Mouse (Mus musculus) limb, embryonic 14.5 days (tissue): ENCODE results near the gene Zfp1. TPM values are rescaled to one million over a fixed set of nuclear protein-coding genes. Genes with fewer than 3 reads are reported as not detected.

Source experiments
- ATAC-seq: fragments of 200-750 bp; cut with Nextera tagmentation; 2 replicates; pipeline ENCODE4 v1.8.0; 2017; ENCODE audit warnings: low read depth, moderate number of reproducible peaks, moderate TSS enrichment; ENCODE audit not compliant: low FRiP score
- DNase-seq: peaks from one replicate; pipeline ENCODE4 v3.0.0-alpha.2; 2015; ENCODE audit warnings: low spot score
- H3K27ac ChIP-seq: fragments of 300-500 bp; sonication (generic); replicated peaks from 2 replicates; pipeline ENCODE4 v1.5.1; 2014; ENCODE audit warnings: low read depth, mild to moderate bottlenecking, low read length, moderate library complexity, mixed read lengths
- H3K27me3 ChIP-seq: fragments of 300-500 bp; sonication (generic); 2 replicates; pipeline ENCODE4 v1.6.1; 2014; ENCODE audit warnings: low read length, mixed read lengths; ENCODE audit not compliant: control insufficient read depth, insufficient read depth
- H3K36me3 ChIP-seq: fragments of 300-500 bp; sonication (generic); 2 replicates; pipeline ENCODE4 v1.6.1; 2014; ENCODE audit warnings: mild to moderate bottlenecking, low read length, moderate library complexity, mixed read lengths; ENCODE audit not compliant: control insufficient read depth, insufficient read depth
- H3K4me1 ChIP-seq: fragments of 300-500 bp; sonication (generic); 2 replicates; pipeline ENCODE4 v1.6.1; 2014; ENCODE audit warnings: antibody characterized with exemption, low read length, mixed read lengths; ENCODE audit not compliant: control insufficient read depth, insufficient read depth
- H3K4me2 ChIP-seq: fragments of 300-500 bp; sonication (generic); replicated peaks from 2 replicates; pipeline ENCODE4 v1.6.1; 2014; ENCODE audit warnings: low read depth, mild to moderate bottlenecking, low read length, moderate library complexity; ENCODE audit not compliant: severe bottlenecking
- H3K4me3 ChIP-seq: fragments of 300-500 bp; sonication (generic); replicated peaks from 2 replicates; pipeline ENCODE4 v1.5.1; 2014; ENCODE audit warnings: low read length
- H3K9ac ChIP-seq: fragments of 300-500 bp; sonication (generic); 2 replicates; pipeline ENCODE4 v1.6.1; 2014; ENCODE audit warnings: mild to moderate bottlenecking, low read depth, low read length, moderate library complexity; ENCODE audit not compliant: severe bottlenecking
- H3K9me3 ChIP-seq: fragments of 300-500 bp; sonication (generic); 2 replicates; pipeline ENCODE4 v1.6.1; 2016; ENCODE audit warnings: low read length; ENCODE audit not compliant: control insufficient read depth
- POLR2A ChIP-seq: fragments of 200-500 bp; IDR thresholded peaks from 2 replicates; pipeline ENCODE4 v1.8.0; 2012; ENCODE audit warnings: inconsistent platforms, mild to moderate bottlenecking, moderate library complexity, borderline replicate concordance; ENCODE audit not compliant: insufficient read depth, insufficient read length; ENCODE audit errors: extremely low read depth
- WGBS: fragments of 180-500 bp; shearing (Covaris S2); extraction: QIAGEN DNeasy Blood & Tissue Kit; methylation state at CpG from one replicate; pipeline ENCODE4 v1.1.7; 2014; 5-methylcytosine and 5-hydroxymethylcytosine counted together
- polyA plus RNA-seq, 2 experiments: library from polyadenylated mRNA; depleted of rRNA in 1 of 2; stranded (reverse) in 1 of 2; unstranded in 1 of 2; fragments of >200 nt; fragmentation: Nextera tagmentation in 1 of 2; extraction: Ambion mirVana in 1 of 2; gene quantifications; 2 replicates each; pipeline versions ENCODE4 v1.2.1 to v1.2.3; 2012 to 2014

Zfp1 gene
- polyA plus RNA-seq, 2 experiments = 20.7 to 20.8 TPM

- TF ChIP-seq POLR2A = no peak
- Histone ChIP-seq H3K9me3 (peaks cover 3% of the 10 kb centered on the region; the same call in 1 of the 2 replicates), H3K27ac (no peak overlapping the region), H3K36me3 (no peaks in the 10 kb centered on the region), H3K4me2 (no peak overlapping the region), H3K27me3 (no peaks in the 10 kb centered on the region), H3K4me1 (no peaks in the 10 kb centered on the region), H3K4me3 (no peak overlapping the region), H3K9ac (no peak overlapping the region)
- DNase-seq = no peak
- WGBS = 80% methylated on average over 11 of the region's 11 CpGs
- no peak for ATAC-seq
These were observed 38.0 kb downstream of the Zfp1 start for GRCm38 (mm10) chr8:111681153-111681552.

DNA sequence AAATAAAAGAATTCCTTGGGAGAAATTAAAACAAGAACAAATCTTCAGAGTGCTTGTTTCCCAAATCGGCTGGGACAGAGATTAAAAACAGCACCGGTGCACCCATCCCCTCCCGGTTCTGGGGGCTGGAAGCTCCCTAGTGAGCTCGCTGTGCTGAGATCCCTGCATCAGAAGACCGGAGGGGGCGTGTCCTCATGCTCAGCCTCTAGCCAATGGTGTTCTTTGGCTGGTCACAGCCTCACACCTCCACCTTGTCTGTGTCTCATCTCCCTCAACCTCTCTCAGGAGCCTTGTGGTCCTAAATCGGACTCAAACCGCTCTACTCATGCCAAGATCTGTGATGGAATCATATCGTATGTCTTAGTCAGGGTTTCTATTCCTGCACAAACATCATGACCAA lies 39.3 kb downstream of the Zfp1 start:
- H3K9me3 ChIP-seq = no peaks in the 10 kb centered on the region
- no peaks in the 10 kb centered on the region for H3K27me3 ChIP-seq
- H3K36me3 ChIP-seq = no peaks in the 10 kb centered on the region
- WGBS = 27% methylated on average over 9 of the region's 9 CpGs
- H3K4me2 ChIP-seq = no peak overlapping the region
- no peak for ATAC-seq
- no peak for TF ChIP-seq POLR2A
- H3K4me1 ChIP-seq = no peaks in the 10 kb centered on the region
- no peak overlapping the region for H3K27ac ChIP-seq
- DNase-seq = no peak
- no peak overlapping the region for H3K4me3 ChIP-seq
- H3K9ac ChIP-seq = no peak overlapping the region

DNA sequence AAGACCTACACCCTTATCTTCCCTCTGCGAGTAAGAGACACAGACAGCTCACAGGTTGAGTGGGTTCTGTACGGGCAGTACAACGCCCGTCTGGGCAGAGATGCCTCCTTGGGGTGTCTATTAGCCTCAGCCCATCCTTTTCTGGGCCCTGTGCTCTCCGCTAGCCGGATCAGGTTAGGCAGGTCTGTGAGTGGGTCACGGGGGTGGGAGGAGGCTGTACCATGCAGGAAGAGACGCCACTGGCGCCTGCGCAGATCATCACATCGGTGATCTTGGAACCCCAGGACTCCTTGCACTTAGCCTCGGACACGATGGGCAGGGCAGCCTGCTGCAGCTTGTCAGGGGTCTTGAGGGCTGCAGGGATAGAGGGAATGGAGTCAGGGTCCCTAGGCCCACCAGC lies 43.7 kb downstream of the Zfp1 start:
- no peak overlapping the region for H3K4me2 ChIP-seq
- no peak for ATAC-seq
- TF ChIP-seq POLR2A = no peak
- H3K4me1 ChIP-seq = no peaks in the 10 kb centered on the region
- WGBS = 84% methylated on average over 13 of the region's 13 CpGs
- no peaks in the 10 kb centered on the region for H3K9me3 ChIP-seq
- H3K27ac ChIP-seq = no peak overlapping the region
- H3K27me3 ChIP-seq = no peaks in the 10 kb centered on the region
- no peak for DNase-seq
- H3K36me3 ChIP-seq = no peaks in the 10 kb centered on the region
- H3K4me3 ChIP-seq = no peak overlapping the region
- no peak overlapping the region for H3K9ac ChIP-seq

DNA sequence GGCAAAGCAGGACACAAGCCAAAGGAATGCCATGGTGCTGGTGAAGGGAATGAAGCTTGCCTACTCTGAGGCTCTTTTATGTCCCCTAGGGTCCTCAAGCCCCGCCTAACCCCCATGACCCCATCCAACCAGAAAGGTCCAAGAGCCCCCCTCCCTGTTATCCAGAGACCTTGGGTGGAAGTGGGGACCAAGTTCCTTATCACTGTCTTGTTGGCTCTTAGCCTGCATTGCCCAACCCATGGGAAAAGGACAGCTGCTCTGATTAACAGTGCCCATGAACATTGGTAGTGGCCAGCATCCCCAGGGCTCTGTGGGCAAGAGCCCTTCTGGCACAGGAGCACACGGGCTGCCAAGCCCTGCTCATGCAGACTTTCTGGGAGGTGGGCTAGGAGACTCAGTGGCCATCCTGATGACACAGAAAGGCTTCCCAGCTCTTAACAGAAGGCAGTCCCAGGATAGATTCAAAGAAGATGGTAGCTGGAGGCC lies 47.8 kb downstream of the Zfp1 start, which contains the start of gene Ctrb1:
Ctrb1 (minus strand) TSS at position 51 of the 486 bp plus-strand sequence.
- Histone ChIP-seq H3K9me3 (no peaks in the 10 kb centered on the region), H3K4me2 (no peak within 1 kb of the TSS), H3K27ac (no peak within 1 kb of the TSS), H3K27me3 (no peaks in the 10 kb centered on the region), H3K36me3 (no peaks in the 10 kb centered on the region), H3K4me3 (no peak within 1 kb of the TSS), H3K4me1 (no peaks in the 10 kb centered on the region), H3K9ac (no peak within 1 kb of the TSS)
- no peak for DNase-seq
- no peak for TF ChIP-seq POLR2A
- no peak for ATAC-seq
- 74% methylated on average over 2 of the region's 2 CpGs for WGBS

DNA sequence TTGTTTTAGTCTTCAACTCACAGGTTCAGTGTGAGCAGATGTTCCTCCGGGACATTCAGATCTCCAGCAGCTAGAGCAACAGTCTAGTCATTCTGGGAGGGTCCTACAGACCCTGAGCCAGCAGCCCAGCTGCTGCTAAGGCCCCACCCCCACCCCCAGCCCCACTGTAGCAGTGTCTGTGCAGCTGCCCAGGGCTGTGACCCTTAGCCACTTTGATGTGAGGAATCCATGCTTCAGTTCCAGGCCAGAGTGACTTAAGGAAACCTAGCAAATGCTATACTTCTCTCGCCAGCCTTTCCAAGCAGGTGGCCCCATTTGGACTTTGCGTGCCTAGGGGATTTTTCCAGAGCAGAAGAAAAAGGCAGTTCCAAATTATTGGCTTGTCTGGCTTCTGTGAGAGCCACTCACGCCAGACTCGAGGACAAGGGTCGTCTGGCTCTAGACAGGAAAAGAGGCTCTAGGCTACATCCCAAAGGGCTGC lies 50.1 kb downstream of the Zfp1 start:
- Histone ChIP-seq H3K9me3 (no peaks in the 10 kb centered on the region), H3K4me1 (no peaks in the 10 kb centered on the region), H3K4me3 (no peak overlapping the region), H3K27me3 (no peaks in the 10 kb centered on the region), H3K9ac (no peak overlapping the region), H3K27ac (no peak overlapping the region), H3K4me2 (no peak overlapping the region), H3K36me3 (no peaks in the 10 kb centered on the region)
- WGBS = 28% methylated on average over 6 of the region's 6 CpGs
- DNase-seq = peak; percentile 54
- no peak for TF ChIP-seq POLR2A
- peak; percentile 88 for ATAC-seq
